Mouse (Mus musculus): ENCODE data around the gene Cyp2d12. TPM values are rescaled to one million over a fixed set of nuclear protein-coding genes. Genes with fewer than 3 reads are reported as not detected.

Gene Cyp2d12
- polyA plus RNA-seq, 1 experiment: not detected

DNA sequence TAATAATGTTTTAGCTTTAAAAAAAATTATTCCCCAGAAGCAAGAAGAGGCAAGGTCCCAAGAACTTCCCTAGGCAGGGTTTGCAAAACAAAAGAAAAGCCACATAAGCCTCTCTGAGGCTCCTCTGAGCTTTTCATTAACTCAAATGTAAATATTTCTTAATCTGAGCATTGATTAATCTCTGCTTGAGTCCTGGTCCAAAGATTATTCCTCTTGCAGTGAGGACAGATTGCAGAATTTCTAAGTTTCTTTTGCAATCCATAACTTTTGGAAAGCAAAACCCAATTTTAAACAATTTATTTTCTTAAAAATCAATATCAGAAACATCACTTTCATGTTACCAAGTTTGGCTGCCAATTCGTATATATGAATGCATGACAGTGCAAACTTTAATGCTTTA lies 18.0 kb downstream of the Cyp2d12 start:
- DNase-seq: no peak
- WGBS: 75% methylated on average over 1 of the region's 1 CpGs
- no peak for TF ChIP-seq CTCF (IDR thresholded peaks at IDR 0.05; ENCODE audit: insufficient read depth, low read length)
- no peak for TF ChIP-seq POLR2A (IDR thresholded peaks at IDR 0.05; ENCODE audit: borderline replicate concordance, extremely low read depth, low read depth, low read length)
- Histone ChIP-seq H3K4me3 (replicated peaks; ENCODE audit: extremely low read depth, low read depth, low read length) (no peak overlapping the region), H3K4me1 (ENCODE audit: control insufficient read depth, insufficient read depth, low read length) (no peaks in the 10 kb centered on the region)

DNA sequence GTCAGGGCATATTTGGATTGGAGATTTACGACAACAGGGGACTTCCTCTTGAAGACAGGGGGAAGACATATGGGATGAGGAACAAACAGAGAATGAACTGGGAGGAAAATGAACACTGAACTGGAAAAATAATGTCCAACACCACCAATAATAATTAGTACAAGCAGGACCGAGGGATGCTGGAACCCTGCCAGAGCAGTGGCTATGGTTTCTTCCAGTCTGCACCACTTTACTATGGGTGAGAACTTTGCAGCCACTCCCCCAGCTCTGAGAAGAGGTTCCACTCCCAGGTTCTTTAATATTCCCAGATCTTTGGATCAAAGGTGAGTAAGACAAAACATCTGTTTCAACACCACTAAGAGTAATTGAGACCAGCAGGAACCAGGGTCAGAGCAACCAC lies 24.2 kb downstream of the Cyp2d12 start:
- no peak overlapping the region for H3K4me3 ChIP-seq (replicated peaks; ENCODE audit: extremely low read depth, low read depth, low read length)
- TF ChIP-seq CTCF (IDR thresholded peaks at IDR 0.05; ENCODE audit: insufficient read depth, low read length) (no peak), POLR2A (IDR thresholded peaks at IDR 0.05; ENCODE audit: borderline replicate concordance, extremely low read depth, low read depth, low read length) (no peak)
- DNase-seq: no peak
- H3K4me1 ChIP-seq (ENCODE audit: control insufficient read depth, insufficient read depth, low read length): no peaks in the 10 kb centered on the region
- 65% methylated on average over 2 of the region's 2 CpGs for WGBS

DNA sequence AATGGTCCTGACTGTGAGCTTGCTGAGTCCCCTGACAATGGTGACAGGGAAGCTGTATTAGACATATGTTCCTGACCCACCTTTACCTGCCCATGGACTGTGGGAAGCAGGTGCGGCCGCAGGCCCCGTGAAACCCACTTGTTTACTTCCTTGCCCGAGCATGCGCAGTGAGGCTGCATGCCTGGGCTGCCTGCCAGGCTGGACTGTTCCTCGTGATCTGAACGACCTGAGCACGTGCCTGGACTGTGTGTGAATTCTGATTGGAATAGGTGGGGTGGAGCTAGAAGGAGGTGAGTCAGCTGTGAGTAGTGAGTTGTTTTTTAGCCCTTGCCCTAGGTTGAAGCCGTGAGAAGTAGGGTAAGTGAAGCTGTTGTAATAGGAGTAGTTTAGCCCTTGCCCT lies 27.7 kb downstream of the Cyp2d12 start:
- WGBS: 65% methylated on average over 9 of the region's 9 CpGs

More for the DNA sequence above, 27.7 kb downstream of the Cyp2d12 start:
- TF ChIP-seq POLR2A (IDR thresholded peaks at IDR 0.05; ENCODE audit: borderline replicate concordance, extremely low read depth, low read depth, low read length): no peak
- no peak for TF ChIP-seq CTCF (IDR thresholded peaks at IDR 0.05; ENCODE audit: insufficient read depth, low read length)
- Histone ChIP-seq H3K4me1 (ENCODE audit: control insufficient read depth, insufficient read depth, low read length) (no peaks in the 10 kb centered on the region), H3K4me3 (replicated peaks; ENCODE audit: extremely low read depth, low read depth, low read length) (no peak overlapping the region)
- DNase-seq: no peak

Other genes with a start within 250 kb of the Cyp2d12 start
- 167 and 189 TPM in 2 replicates for gene Naga, start 216.1 kb upstream of the Cyp2d12 start, polyA plus RNA-seq (2012; rRNA removed)
- 1.8 and 2.4 TPM in 2 replicates for gene Pheta2, start 216.1 kb upstream of the Cyp2d12 start, polyA plus RNA-seq (2012; rRNA removed)
- gene Smdt1, start 216.1 kb upstream of the Cyp2d12 start, polyA plus RNA-seq (2012; rRNA removed): 189 and 202 TPM in 2 replicates
- 183 and 193 TPM in 2 replicates for gene Ndufa6, start 200.8 kb upstream of the Cyp2d12 start, polyA plus RNA-seq (2012; rRNA removed)
- 84.6 and 90.2 TPM in 2 replicates for gene Cyp2d22, start 174.8 kb upstream of the Cyp2d12 start, polyA plus RNA-seq (2012; rRNA removed)
- gene Cyp2d11, start 161.1 kb upstream of the Cyp2d12 start, polyA plus RNA-seq (2012; rRNA removed): not detected in 2 replicates
- gene Cyp2d10, start 147.9 kb upstream of the Cyp2d12 start, polyA plus RNA-seq (2012; rRNA removed): 0.43 and 0.65 TPM in 2 replicates
- 0.97 and 1.3 TPM in 2 replicates for gene Cyp2d9, start 121.6 kb upstream of the Cyp2d12 start, polyA plus RNA-seq (2012; rRNA removed)
- gene Cyp2d34, start 65.9 kb downstream of the Cyp2d12 start, polyA plus RNA-seq (2012; rRNA removed): 1.2 TPM in 1 of 2 replicates, not detected in the other
- gene Cyp2d40, start 209.1 kb downstream of the Cyp2d12 start, polyA plus RNA-seq (2012; rRNA removed): 0.09 TPM in 1 of 2 replicates, not detected in the other
- gene Cyp2d26, start 239.2 kb downstream of the Cyp2d12 start, polyA plus RNA-seq (2012; rRNA removed): 0.52 and 0.69 TPM in 2 replicates